Comparison of ENCODE assay signal across 9 mouse cellular contexts in genomic region chr15:12447021-12447434, GRCm38 (mm10).
DNase-seq lines count a peak whose midpoint lies in the region; ATAC-seq and TF ChIP-seq lines count a peak whose summit lies in the region.
"Had no signal": no experiment of that assay in that cellular context is flagged by ENCODE, and none has a peak within 500 bp of the region (broad histone marks: within the 10 kb centered on the region; RNA-seq: fewer than 3 reads in every experiment).

No protein-coding gene starts in this region.

- H3K4me2 ChIP-seq in embryonic facial prominence, embryonic 13.5 days = 0 out of 2 replicates have a peak overlapping the region, but pooled peaks have one; percentile 22
- peak overlapping the region; percentile 36 for H3K4me2 ChIP-seq in intestine, embryonic 15.5 days (replicated peaks)
- peak overlapping the region; percentile 28; the same call in 1 of the 2 replicates for H3K4me2 ChIP-seq in limb, embryonic 14.5 days (replicated peaks; ENCODE audit: low read depth, low read length, severe bottlenecking)

- no peak for TF ChIP-seq POLR2A in limb, embryonic 14.5 days (IDR thresholded peaks at IDR 0.05; ENCODE audit: borderline replicate concordance, extremely low read depth, insufficient read depth, insufficient read length)

- peak overlapping the region; percentile 40; the same call in 1 of the 2 replicates for H3K9ac ChIP-seq in embryonic facial prominence, embryonic 13.5 days
- H3K9ac ChIP-seq in intestine, embryonic 15.5 days = no peak overlapping the region
- no peak overlapping the region for H3K9ac ChIP-seq in limb, embryonic 14.5 days (ENCODE audit: low read depth, low read length, severe bottlenecking)
- H3K9ac ChIP-seq: liver, embryonic 14.5 days had no signal

- no peak overlapping the region for H3K4me3 ChIP-seq in embryonic facial prominence, embryonic 13.5 days
- no peak overlapping the region for H3K4me3 ChIP-seq in embryonic facial prominence, embryonic 10.5 days
- H3K4me3 ChIP-seq in intestine, embryonic 15.5 days (replicated peaks) = no peak overlapping the region
- H3K4me3 ChIP-seq in limb, embryonic 14.5 days (replicated peaks; ENCODE audit: low read length) = no peak overlapping the region

- 44% methylated on average over 10 of the region's 10 CpGs for WGBS in embryonic facial prominence, embryonic 13.5 days
- WGBS in embryonic facial prominence, embryonic 10.5 days = 85% methylated on average over 10 of the region's 10 CpGs
- 46% methylated on average over 10 of the region's 10 CpGs for WGBS in intestine, embryonic 15.5 days
- WGBS in limb, embryonic 14.5 days = 31% methylated on average over 10 of the region's 10 CpGs

- H3K9me3 ChIP-seq in embryonic facial prominence, embryonic 13.5 days = no peaks in the 10 kb centered on the region
- 0 out of 2 replicates have a peak, but pooled peaks cover 3% of the 10 kb centered on the region for H3K9me3 ChIP-seq in embryonic facial prominence, embryonic 10.5 days
- H3K9me3 ChIP-seq in intestine, embryonic 15.5 days = no peaks in the 10 kb centered on the region
- H3K9me3 ChIP-seq in limb, embryonic 14.5 days (ENCODE audit: control insufficient read depth, low read length) = no peaks in the 10 kb centered on the region

- H3K36me3 ChIP-seq in embryonic facial prominence, embryonic 13.5 days = no peaks in the 10 kb centered on the region
- no peaks in the 10 kb centered on the region for H3K36me3 ChIP-seq in embryonic facial prominence, embryonic 10.5 days (replicated peaks)
- no peaks in the 10 kb centered on the region for H3K36me3 ChIP-seq in intestine, embryonic 15.5 days
- no peaks in the 10 kb centered on the region for H3K36me3 ChIP-seq in limb, embryonic 14.5 days (ENCODE audit: control insufficient read depth, insufficient read depth, low read length)

- no peak for DNase-seq in embryonic facial prominence, embryonic 10.5 days (ENCODE audit: low spot score)
- DNase-seq in 3T3-L1 (ENCODE audit: low read depth, low spot score) = peak; percentile 81
- DNase-seq in limb, embryonic 14.5 days (ENCODE audit: low spot score) = peak; percentile 82
- no peak for DNase-seq in embryo, embryonic 11 days
- DNase-seq in adipocyte (ENCODE audit: low spot score) = no peak
- DNase-seq in adrenal gland, postnatal 25 days = no peak

- ATAC-seq in embryonic facial prominence, embryonic 13.5 days (ENCODE audit: insufficient number of reproducible peaks, insufficient read depth, low FRiP score, low TSS enrichment, low read depth) = no peak
- peak; percentile 78 for ATAC-seq in intestine, embryonic 15.5 days
- ATAC-seq in limb, embryonic 14.5 days (ENCODE audit: low FRiP score, low read depth) = peak; percentile 80

- H3K27ac ChIP-seq in embryonic facial prominence, embryonic 13.5 days = no peak overlapping the region
- no peak overlapping the region for H3K27ac ChIP-seq in embryonic facial prominence, embryonic 10.5 days (replicated peaks)
- H3K27ac ChIP-seq in intestine, embryonic 15.5 days = 0 out of 2 replicates have a peak overlapping the region, but pooled peaks have one; percentile 42
- peak overlapping the region; percentile 61 for H3K27ac ChIP-seq in limb, embryonic 14.5 days (replicated peaks; ENCODE audit: low read depth, low read length)
- H3K27ac ChIP-seq: liver, embryonic 14.5 days had no signal

- H3K4me1 ChIP-seq in embryonic facial prominence, embryonic 13.5 days = peaks cover 27% of the 10 kb centered on the region
- 0 out of 2 replicates have a peak, but pooled peaks cover 11% of the 10 kb centered on the region for H3K4me1 ChIP-seq in embryonic facial prominence, embryonic 10.5 days
- H3K4me1 ChIP-seq in intestine, embryonic 15.5 days (replicated peaks) = no peaks in the 10 kb centered on the region
- H3K4me1 ChIP-seq in limb, embryonic 14.5 days (ENCODE audit: control insufficient read depth, insufficient read depth, low read length) = peaks cover 29% of the 10 kb centered on the region

- no peaks in the 10 kb centered on the region for H3K27me3 ChIP-seq in embryonic facial prominence, embryonic 13.5 days
- H3K27me3 ChIP-seq in embryonic facial prominence, embryonic 10.5 days (replicated peaks; ENCODE audit: low read depth, poor library complexity, severe bottlenecking) = no peaks in the 10 kb centered on the region
- H3K27me3 ChIP-seq in intestine, embryonic 15.5 days (replicated peaks) = no peaks in the 10 kb centered on the region
- H3K27me3 ChIP-seq in limb, embryonic 14.5 days (ENCODE audit: control insufficient read depth, insufficient read depth, low read length) = no peaks in the 10 kb centered on the region

Comparison
In these comparisons a context has a peak if more than half of its experiments do, and no peak if none do; other contexts are left out.
1. H3K27ac ChIP-seq: peak in intestine, embryonic 15.5 days (single experiment) and limb, embryonic 14.5 days (single experiment); none in embryonic facial prominence, embryonic 13.5 days (single experiment) and embryonic facial prominence, embryonic 10.5 days (single experiment).
2. DNase-seq: peak in 3T3-L1 (single experiment) and limb, embryonic 14.5 days (single experiment); none in embryonic facial prominence, embryonic 10.5 days (single experiment), embryo, embryonic 11 days (single experiment), adipocyte (single experiment) and adrenal gland, postnatal 25 days (single experiment).
3. Peak in every context shown above with its lines, with median percentiles within 50 percentile points of each other: H3K4me2 ChIP-seq.